Mouse (Mus musculus): Measurements from ENCODE around the gene Cog8. TPM values are rescaled to one million over a fixed set of nuclear protein-coding genes. Genes with fewer than 3 reads are reported as not detected.
"Not testable (repeated sequence)": the region's sequence is repeated elsewhere in the genome, so short reads cannot be mapped to it uniquely, and the experiment has no call there.

Cog8 gene
- total RNA-seq, 2 experiments from 2014 or later, result 18.7 to 20.3 TPM

DNA sequence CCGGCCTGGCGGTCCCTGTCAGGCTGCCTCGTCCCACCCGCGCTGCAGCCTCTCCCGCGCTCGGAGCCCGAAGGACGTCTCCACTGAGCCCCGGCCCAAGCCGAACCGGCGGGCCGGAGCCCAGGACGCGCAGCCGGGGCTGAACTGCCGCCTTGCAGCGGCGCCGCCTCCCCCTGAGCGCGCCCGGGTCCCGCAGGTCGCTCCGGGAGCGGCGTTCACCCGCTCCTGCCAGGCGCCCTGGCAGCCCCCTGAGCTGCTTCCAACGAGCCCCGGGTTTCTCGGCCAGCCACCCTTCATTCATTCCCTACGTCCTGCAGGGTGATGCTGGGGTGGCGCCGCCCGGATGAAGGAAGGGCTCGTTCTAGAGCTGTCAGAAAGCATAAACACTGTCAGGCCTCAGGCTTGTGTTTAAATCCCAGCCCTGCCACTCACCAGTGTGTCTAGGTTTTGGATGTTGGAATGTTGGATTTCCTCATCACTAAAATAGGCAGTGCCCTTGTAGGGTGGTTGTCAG, 24.9 kb downstream of the Cog8 start:
- TF ChIP-seq CTCF (IDR thresholded peaks at IDR 0.05), result no peak
- H3K4me3 ChIP-seq, result peak overlapping the region; percentile 91
- intact Hi-C loops (cut with DNase I), result loop anchor here (1.0 kb wide), 2 partner anchors 15 to 25 kb away; partner anchors contain the start of genes Cog8 and Nip7
- no peak for DNase-seq
- H3K27ac ChIP-seq, result peak overlapping the region; percentile 92

DNA sequence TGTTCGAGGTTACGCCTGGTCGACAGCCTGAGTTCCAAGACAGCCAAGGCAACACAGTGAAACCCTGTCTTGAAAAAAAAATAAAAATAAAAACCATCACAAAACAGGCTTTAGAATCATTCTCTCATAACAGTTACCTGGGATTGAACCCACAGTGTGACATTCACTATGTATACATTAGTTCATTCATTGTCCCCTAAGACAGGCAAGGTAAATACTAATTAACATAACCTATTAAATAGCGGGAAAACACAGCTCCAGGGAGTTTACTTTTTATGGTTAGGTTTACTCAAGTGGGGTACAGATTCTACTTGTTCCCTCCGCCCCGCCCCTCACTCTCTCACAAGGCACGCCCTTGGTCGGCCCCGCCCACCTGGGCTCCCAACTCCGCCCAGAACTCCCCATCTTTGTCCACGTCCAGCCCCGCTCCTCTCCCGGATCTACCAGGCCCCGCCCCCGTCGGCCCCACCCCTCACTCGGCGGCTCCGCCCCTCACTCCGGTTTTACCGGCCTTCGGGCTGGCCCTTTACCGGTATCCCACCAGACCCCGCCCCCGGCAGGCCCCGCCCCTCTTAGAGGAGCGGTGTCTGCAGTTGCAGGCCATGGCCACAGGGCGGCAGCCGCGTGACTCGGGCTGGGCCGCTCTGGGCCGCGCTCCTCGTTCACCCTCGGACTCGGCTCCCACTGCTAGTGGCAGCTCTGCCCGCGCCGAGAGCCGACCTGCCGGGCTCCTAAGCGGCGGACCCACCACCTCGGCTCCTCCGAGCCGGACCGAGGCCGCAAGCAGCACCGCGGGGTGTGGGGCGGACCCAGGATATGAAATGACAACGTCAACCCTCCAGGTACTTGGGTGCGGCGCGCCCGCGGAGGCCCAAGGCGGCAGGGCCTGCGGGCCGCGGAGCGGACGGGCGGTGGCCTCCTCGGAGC, 25.6 kb downstream of the Cog8 start, which contains the start of gene Vps4a:
Gene Vps4a (plus strand): TSS at position 573 of the 927 bp plus-strand sequence.
- H3K27ac ChIP-seq, result peak within 1 kb of the TSS; percentile 92
- peak within 1 kb of the TSS; percentile 91 for H3K4me3 ChIP-seq
- intact Hi-C loops (cut with DNase I), result loop anchor here (1.0 kb wide), 2 partner anchors 15 to 25 kb away; partner anchors contain the start of genes Cog8 and Nip7
- DNase-seq, result peak; percentile 98
- peak; percentile 97 for TF ChIP-seq CTCF (IDR thresholded peaks at IDR 0.05)

DNA sequence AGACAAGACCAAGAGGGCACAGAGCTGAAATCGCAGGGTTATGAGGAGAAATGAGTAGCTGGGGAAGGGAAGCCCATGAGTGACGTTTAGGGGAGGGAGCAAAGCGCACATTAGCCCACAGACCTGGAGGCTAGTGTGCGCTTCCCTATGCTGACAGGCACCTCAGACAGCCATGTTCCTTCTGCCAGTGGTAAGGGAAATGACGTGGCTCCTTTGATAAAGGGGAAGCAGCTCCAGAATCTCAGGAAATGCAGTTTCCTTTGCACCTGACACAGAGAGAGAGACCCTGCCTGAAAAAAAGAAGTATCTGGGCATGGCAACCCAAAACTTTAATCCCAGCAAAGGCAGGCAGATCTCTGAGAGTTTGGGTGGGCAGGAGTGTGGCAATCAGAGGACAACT, 26.4 kb downstream of the Cog8 start:
- no peak for TF ChIP-seq CTCF (IDR thresholded peaks at IDR 0.05)
- no peak for DNase-seq
- intact Hi-C loops (cut with DNase I), result no loop called here
- H3K4me3 ChIP-seq, result no peak overlapping the region
- H3K27ac ChIP-seq, result 0 out of 2 replicates have a peak overlapping the region, but pooled peaks have one; percentile 92

DNA sequence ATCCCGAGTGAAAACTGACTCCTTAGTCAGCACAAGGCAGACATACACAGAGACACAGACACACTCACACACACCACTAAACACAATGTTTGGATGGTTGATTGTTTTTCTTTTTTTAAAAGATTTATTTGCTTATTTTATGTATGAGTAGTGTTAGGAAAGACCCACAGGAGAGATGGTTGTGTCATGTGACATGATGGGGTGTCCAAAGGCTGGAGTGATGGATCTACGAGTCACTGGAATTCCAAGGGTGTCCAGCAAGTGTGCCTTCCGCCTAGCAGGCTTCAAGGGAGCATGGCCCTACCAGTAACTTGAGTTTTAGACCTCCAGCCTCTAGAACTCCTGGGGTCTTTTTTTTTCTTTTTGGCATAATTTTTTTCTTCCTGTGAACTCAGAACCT, 27.2 kb downstream of the Cog8 start:
- Histone ChIP-seq H3K4me3 (no peak overlapping the region), H3K27ac (no peak overlapping the region)
- TF ChIP-seq CTCF (IDR thresholded peaks at IDR 0.05), result no peak
- intact Hi-C loops (cut with DNase I), result no loop called here
- no peak for DNase-seq

DNA sequence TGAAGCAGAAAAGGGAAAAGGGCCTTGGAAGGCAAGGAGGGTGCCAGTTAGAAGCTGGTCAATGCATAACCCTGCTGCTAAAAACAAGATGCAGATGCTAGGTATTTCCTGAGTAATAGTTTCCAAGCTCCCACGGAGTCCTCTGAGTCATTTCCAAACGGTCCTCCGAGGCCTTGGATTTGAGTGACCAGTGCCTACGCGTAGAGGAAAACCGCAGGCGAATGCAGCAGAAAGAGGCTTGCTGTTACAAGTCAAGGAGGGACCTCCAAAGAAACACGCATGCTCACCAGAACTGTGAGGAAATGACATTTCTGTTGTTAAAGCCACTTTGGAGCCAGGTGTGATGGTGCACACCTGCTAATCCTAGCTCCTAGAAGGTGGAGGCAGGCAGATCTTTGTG, 33.0 kb downstream of the Cog8 start:
- Histone ChIP-seq H3K4me3 (no peak overlapping the region), H3K27ac (no peak overlapping the region)
- intact Hi-C loops (cut with DNase I), result no loop called here
- TF ChIP-seq CTCF (IDR thresholded peaks at IDR 0.05), result no peak
- no peak for DNase-seq

DNA sequence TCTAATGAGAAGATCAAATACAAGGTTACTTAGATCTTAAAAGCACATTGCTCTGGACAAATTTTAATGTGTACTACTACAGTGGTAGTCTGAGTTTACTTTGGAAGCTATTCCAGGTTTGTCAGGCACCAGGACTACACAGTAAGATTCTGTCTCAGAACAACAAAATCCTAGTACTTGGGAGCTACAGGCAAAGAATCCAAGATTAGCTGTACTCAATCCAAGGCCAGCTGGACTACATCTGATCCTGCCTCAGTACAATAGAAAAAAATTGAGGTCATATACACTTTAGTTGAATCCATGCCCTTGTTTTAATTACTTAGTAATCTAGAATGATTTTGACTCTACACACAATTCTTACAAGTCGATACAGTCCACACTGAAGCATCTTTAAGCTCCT, 41.6 kb downstream of the Cog8 start:
- no peak for TF ChIP-seq CTCF (IDR thresholded peaks at IDR 0.05)
- no peak overlapping the region for H3K27ac ChIP-seq
- intact Hi-C loops (cut with DNase I), result no loop called here
- DNase-seq, result no peak
- no peak overlapping the region for H3K4me3 ChIP-seq

DNA sequence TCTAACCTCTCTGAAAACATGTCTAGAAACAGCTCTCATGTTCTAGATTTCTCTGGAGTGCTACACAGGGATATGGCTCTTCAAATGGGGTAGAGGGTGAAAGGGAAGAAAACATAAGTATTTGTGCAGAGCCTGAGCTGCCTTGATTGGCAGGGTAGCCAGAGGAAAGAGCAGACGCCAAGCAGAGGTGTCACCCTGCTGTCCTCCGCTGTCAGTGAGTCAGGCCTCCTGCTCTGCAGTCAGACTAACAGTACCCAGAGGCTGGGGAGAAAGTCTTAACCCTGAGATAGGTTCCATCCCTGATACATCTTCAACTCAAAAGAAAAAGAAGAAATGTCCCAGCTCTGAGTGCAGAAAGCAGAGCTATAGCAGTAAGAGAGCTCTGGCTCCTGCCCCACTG, 43.8 kb downstream of the Cog8 start:
- TF ChIP-seq CTCF (IDR thresholded peaks at IDR 0.05), result no peak
- DNase-seq, result no peak
- intact Hi-C loops (cut with DNase I), result no loop called here
- H3K4me3 ChIP-seq, result no peak overlapping the region
- no peak overlapping the region for H3K27ac ChIP-seq

DNA sequence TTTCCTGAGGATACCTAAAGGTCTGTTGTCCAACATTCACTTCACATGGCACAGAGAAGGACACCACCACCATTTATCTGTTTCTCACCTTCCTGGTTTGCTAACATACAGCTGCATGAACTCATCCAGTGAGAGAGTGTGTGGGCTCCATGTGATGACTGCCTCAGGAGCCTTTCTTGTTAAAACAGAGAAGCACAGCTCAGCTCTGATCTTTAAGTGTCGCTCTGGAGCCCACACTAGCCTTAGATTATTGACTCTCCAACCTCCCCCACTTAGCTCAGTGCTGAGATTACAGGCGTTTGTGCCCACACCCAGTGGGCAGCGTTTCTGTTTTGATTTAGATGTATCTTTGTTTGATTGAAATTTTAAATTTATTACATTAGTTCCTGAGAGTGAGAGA, 48.7 kb downstream of the Cog8 start:
- intact Hi-C loops (cut with DNase I), result no loop called here

DNA sequence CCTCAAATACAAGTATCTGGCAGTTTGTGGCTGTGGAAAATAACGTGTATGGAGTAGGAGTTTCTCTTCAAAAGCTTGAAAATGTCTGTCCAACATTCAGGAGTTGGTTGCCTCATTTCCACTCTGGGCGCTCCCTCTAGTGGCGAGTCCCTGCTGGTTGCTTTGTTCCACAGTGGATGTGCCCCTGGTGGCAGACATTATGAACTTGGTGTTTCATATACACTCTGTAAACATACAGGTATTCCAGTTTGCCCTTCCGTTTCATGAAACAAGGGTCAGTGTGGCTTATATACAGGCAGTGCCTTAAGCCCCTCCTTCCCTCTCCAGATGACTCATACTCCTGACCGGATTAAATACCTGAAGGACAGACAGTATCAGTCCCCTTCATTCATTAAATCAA, 54.0 kb downstream of the Cog8 start:
- H3K27ac ChIP-seq, result no peak overlapping the region
- H3K4me3 ChIP-seq, result peak overlapping the region; percentile 32; the same call in 1 of the 2 replicates
- intact Hi-C loops (cut with DNase I), result loop anchor here (1.0 to 5.0 kb wide), 3 partner anchors 75 to 304 kb away; no protein-coding TSS in a partner anchor
- DNase-seq, result peak; percentile 91
- TF ChIP-seq CTCF (IDR thresholded peaks at IDR 0.05), result no peak

More for the DNA sequence above, 48.7 kb downstream of the Cog8 start:
- Histone ChIP-seq H3K4me3 (no peak overlapping the region), H3K27ac (no peak overlapping the region)
- no peak for DNase-seq
- TF ChIP-seq CTCF (IDR thresholded peaks at IDR 0.05), result no peak

DNA sequence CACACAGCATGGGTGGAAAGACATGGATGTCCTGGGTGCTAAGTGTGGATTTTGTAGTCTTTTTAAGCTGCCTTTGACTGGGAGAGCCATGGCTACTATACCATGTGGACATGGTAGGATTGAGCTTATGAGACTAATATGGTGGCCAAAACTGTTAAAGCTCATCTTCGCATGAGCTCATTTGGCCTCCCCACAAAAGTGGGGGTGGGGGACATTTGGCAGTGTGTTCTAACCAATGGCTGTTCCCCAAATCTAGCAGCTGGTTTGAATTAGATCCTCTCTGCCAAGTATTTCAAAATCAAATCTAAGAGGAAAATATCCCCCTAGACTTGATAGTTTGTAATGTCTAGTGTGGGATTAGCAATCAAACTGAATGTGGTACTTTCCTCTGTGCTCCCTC, 57.4 kb downstream of the Cog8 start:
- TF ChIP-seq CTCF (IDR thresholded peaks at IDR 0.05), result no peak
- H3K27ac ChIP-seq, result peak overlapping the region; percentile 62
- DNase-seq, result peak; percentile 61
- intact Hi-C loops (cut with DNase I), result no loop called here
- no peak overlapping the region for H3K4me3 ChIP-seq

DNA sequence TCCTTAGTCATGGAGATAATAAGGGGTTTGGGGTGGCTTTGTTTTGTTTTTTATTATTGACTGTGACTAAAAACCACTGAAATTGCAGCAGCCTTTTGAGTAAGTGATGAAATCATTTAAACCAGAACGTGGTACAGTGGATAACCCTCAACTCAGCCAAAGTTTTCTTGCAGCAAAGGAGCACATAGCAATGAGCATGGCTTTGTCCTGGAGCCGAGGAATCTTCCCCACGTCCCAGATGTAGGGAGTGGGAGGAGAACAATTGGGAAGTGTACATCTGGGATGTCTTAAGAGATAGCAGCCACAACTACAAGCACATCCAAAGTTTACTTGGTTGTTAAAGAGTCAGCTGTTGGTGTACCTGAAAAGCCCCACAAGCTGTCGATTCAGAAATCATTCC, 59.1 kb downstream of the Cog8 start:
- Histone ChIP-seq H3K4me3 (no peak overlapping the region), H3K27ac (no peak overlapping the region)
- TF ChIP-seq CTCF (IDR thresholded peaks at IDR 0.05), result no peak
- intact Hi-C loops (cut with DNase I), result no loop called here
- no peak for DNase-seq

DNA sequence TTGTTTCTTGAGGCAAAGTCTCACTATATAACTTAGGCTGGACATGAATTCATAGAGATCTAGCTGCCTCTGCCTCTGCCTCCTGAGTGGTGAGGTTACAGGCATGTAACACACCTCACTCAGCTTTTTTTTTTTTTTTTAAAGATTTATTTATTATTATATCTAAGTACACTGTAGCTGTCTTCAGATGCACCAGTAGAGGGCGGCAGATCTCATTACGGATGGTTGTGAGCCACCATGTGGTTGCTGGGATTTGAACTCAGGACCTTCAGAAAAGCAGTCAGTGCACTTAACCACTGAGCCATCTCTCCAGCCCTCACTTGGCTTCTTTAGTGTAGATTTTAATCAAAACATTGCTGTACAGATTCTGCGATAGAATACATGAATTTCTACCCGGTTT, 60.1 kb downstream of the Cog8 start:
- H3K27ac ChIP-seq; DNase-seq; H3K4me3 ChIP-seq; intact Hi-C loops (cut with DNase I): not testable (repeated sequence)
- TF ChIP-seq CTCF (IDR thresholded peaks at IDR 0.05), result peak; percentile 31; the same call in 1 of the 2 replicates

Small RNAs within 50 kb of the gene (microRNA-seq; reads per million reads assigned to microRNA genes)
- gene Mir7075, result 2.9 reads per million

Other genes starting within 250 kb of the Cog8 start
- under 1 TPM; 0.56 to 0.59 TPM for gene Has3, start 186.4 kb downstream of the Cog8 start, total RNA-seq (2021)
- 10 to 100 TPM; 20.1 to 24.0 TPM for gene Utp4, start 163.1 kb downstream of the Cog8 start, total RNA-seq (2021)
- 1 to 10 TPM; 3.5 to 5.1 TPM for gene Sntb2, start 120.9 kb downstream of the Cog8 start, total RNA-seq (2021)
- gene Vps4a, start 25.5 kb downstream of the Cog8 start, total RNA-seq (2021), result 10 to 100 TPM; 65.2 to 67.8 TPM
- gene Pdf, start 8.1 kb downstream of the Cog8 start, total RNA-seq (2021), result 10 to 100 TPM; 38.6 to 44.0 TPM
- gene Nip7, start 188 bp upstream of the Cog8 start, total RNA-seq (2021), result 10 to 100 TPM; 19.3 to 20.7 TPM
- gene Tmed6, start 9.0 kb upstream of the Cog8 start, total RNA-seq (2021), result not detected
- gene Terf2, start 39.9 kb upstream of the Cog8 start, total RNA-seq (2021), result 10 to 100 TPM; 14.7 to 15.1 TPM
- 10 to 100 TPM; 33.2 to 36.3 TPM for gene Cyb5b, start 94.0 kb upstream of the Cog8 start, total RNA-seq (2021)
- 10 to 100 TPM; 15.1 to 21.8 TPM for gene Nfat5, start 236.8 kb upstream of the Cog8 start, total RNA-seq (2021)